Mouse (Mus musculus) midbrain, postnatal 0 days (tissue): ENCODE results near the gene Ccr9. TPM values are rescaled to one million over a fixed set of nuclear protein-coding genes. Genes with fewer than 3 reads are reported as not detected.

Experiments used
- ATAC-seq: fragments of 200-750 bp; cut with Nextera tagmentation; 2 replicates; pipeline ENCODE4 v1.8.0; 2017; ENCODE audit warnings: moderate number of reproducible peaks, mild to moderate bottlenecking, moderate TSS enrichment, moderate library complexity; ENCODE audit not compliant: low FRiP score
- DNase-seq: peaks from one replicate; pipeline ENCODE4 v3.0.0-alpha.2; 2015; ENCODE audit warnings: low spot score
- H3K27ac ChIP-seq: fragments of 300-500 bp; sonication (generic); 2 replicates; pipeline ENCODE4 v1.5.1; 2014; ENCODE audit warnings: low read depth, mild to moderate bottlenecking, low read length, mixed read lengths
- H3K27me3 ChIP-seq: fragments of 300-500 bp; sonication (generic); 2 replicates; pipeline ENCODE4 v1.6.1; 2014; ENCODE audit warnings: low read length, control low read depth, mixed read lengths; ENCODE audit not compliant: insufficient read depth
- H3K36me3 ChIP-seq: fragments of 300-500 bp; sonication (generic); 2 replicates; pipeline ENCODE4 v1.6.1; 2014; ENCODE audit warnings: low read length, control low read depth, mixed read lengths; ENCODE audit not compliant: insufficient read depth
- H3K4me1 ChIP-seq: fragments of 300-500 bp; sonication (generic); 2 replicates; pipeline ENCODE4 v1.6.1; 2014; ENCODE audit warnings: mild to moderate bottlenecking, control low read depth, antibody characterized with exemption, low read length, mixed read lengths; ENCODE audit not compliant: insufficient read depth
- H3K4me2 ChIP-seq: fragments of 300-500 bp; sonication (generic); 2 replicates; pipeline ENCODE4 v1.6.1; 2014; ENCODE audit warnings: low read depth, mild to moderate bottlenecking, low read length, mixed read lengths; ENCODE audit not compliant: poor library complexity, severe bottlenecking
- H3K4me3 ChIP-seq: fragments of 300-500 bp; sonication (generic); 2 replicates; pipeline ENCODE4 v1.5.1; 2014; ENCODE audit warnings: low read depth, mild to moderate bottlenecking, low read length, moderate library complexity
- H3K9ac ChIP-seq: fragments of 300-500 bp; sonication (generic); replicated peaks from 2 replicates; pipeline ENCODE4 v1.6.1; 2014; ENCODE audit warnings: mild to moderate bottlenecking, low read length, moderate library complexity, mixed read lengths; ENCODE audit not compliant: poor library complexity, severe bottlenecking
- H3K9me3 ChIP-seq: fragments of 300-500 bp; sonication (generic); 2 replicates; pipeline ENCODE4 v1.6.1; 2016; ENCODE audit warnings: low read length, control low read depth
- CTCF ChIP-seq: IDR thresholded peaks from 2 replicates; pipeline ENCODE4 v1.5.1; 2016; ENCODE audit warnings: antibody characterized with exemption, mild to moderate bottlenecking
- WGBS: fragments of 180-500 bp; shearing (Covaris S2); extraction: QIAGEN DNeasy Blood & Tissue Kit; methylation state at CpG from one replicate; pipeline ENCODE4 v1.1.7; 2014; 5-methylcytosine and 5-hydroxymethylcytosine counted together
- polyA plus RNA-seq: library from polyadenylated mRNA; unstranded; fragments of >200 nt; fragmentation: Nextera tagmentation; extraction: Ambion mirVana; gene quantifications from 2 replicates; pipeline ENCODE4 v1.2.1, GENCODE M21; 2015
- total RNA-seq: library from RNA; depleted of rRNA; stranded (reverse); fragments of >200 nt; gene quantifications from 2 replicates; pipeline ENCODE4 v1.2.3, GENCODE M21; 2014; rRNA removed

Gene Ccr9
- total RNA-seq (0.05 and 1.1 TPM in 2 replicates), polyA plus RNA-seq (0.28 and 0.48 TPM in 2 replicates)

- no peak for DNase-seq
- Histone ChIP-seq H3K27me3 (peaks cover 12% of the 10 kb centered on the region; the same call in 1 of the 2 replicates), H3K36me3 (no peaks in the 10 kb centered on the region), H3K9ac (peak within 1 kb of the TSS; percentile 54), H3K27ac (no peak within 1 kb of the TSS; the same call in 1 of the 2 replicates), H3K4me1 (no peaks in the 10 kb centered on the region), H3K9me3 (no peaks in the 10 kb centered on the region), H3K4me2 (peak within 1 kb of the TSS; percentile 84), H3K4me3 (peak within 1 kb of the TSS; percentile 49)
- ATAC-seq = peak; percentile 34; the same call in 1 of the 2 replicates
- no peak for TF ChIP-seq CTCF
- WGBS = under 1% methylated on average over 72 of the region's 73 CpGs
Observed at GRCm38 (mm10) chr9:123678327-123679105, at the start of gene Ccr9, which contains the start of gene Slc6a20a. Ccr9 (plus strand) TSS chr9:123678439. Slc6a20a (minus strand) TSS chr9:123678885.

GRCm38 (mm10) chr9:123631666-123632065, 46.6 kb upstream of the Ccr9 start:
- ATAC-seq (no peak), DNase-seq (no peak)
- Histone ChIP-seq H3K36me3 (no peaks in the 10 kb centered on the region), H3K4me2 (no peak overlapping the region), H3K4me1 (no peaks in the 10 kb centered on the region), H3K27me3 (no peaks in the 10 kb centered on the region), H3K4me3 (no peak overlapping the region), H3K9ac (no peak overlapping the region), H3K9me3 (no peaks in the 10 kb centered on the region), H3K27ac (no peak overlapping the region)
- 79% methylated on average over 3 of the region's 3 CpGs for WGBS
- TF ChIP-seq CTCF = no peak

GRCm38 (mm10) chr9:123632281-123632680, 46.0 kb upstream of the Ccr9 start, which contains the start of gene Slc6a20b:
Slc6a20b (minus strand) TSS chr9:123632565.
- no peak within 1 kb of the TSS for H3K4me3 ChIP-seq
- no peaks in the 10 kb centered on the region for H3K9me3 ChIP-seq
- H3K27me3 ChIP-seq = no peaks in the 10 kb centered on the region
- no peak within 1 kb of the TSS for H3K4me2 ChIP-seq
- no peak within 1 kb of the TSS for H3K9ac ChIP-seq
- DNase-seq (no peak), ATAC-seq (no peak)
- 87% methylated on average over 6 of the region's 6 CpGs for WGBS
- no peaks in the 10 kb centered on the region for H3K4me1 ChIP-seq
- TF ChIP-seq CTCF = no peak
- H3K36me3 ChIP-seq = no peaks in the 10 kb centered on the region
- H3K27ac ChIP-seq = no peak within 1 kb of the TSS

GRCm38 (mm10) chr9:123632993-123633392, 45.2 kb upstream of the Ccr9 start:
- DNase-seq = no peak

GRCm38 (mm10) chr9:123636771-123637170, 41.5 kb upstream of the Ccr9 start:
- no peak overlapping the region for H3K4me3 ChIP-seq
- H3K27ac ChIP-seq = no peak overlapping the region
- H3K9me3 ChIP-seq = no peaks in the 10 kb centered on the region
- 66% methylated on average over 5 of the region's 5 CpGs for WGBS
- ATAC-seq (no peak), DNase-seq (no peak)
- no peaks in the 10 kb centered on the region for H3K36me3 ChIP-seq
- no peak overlapping the region for H3K4me2 ChIP-seq
- H3K9ac ChIP-seq = no peak overlapping the region
- no peaks in the 10 kb centered on the region for H3K4me1 ChIP-seq
- H3K27me3 ChIP-seq = no peaks in the 10 kb centered on the region
- no peak for TF ChIP-seq CTCF

More at GRCm38 (mm10) chr9:123632993-123633392, 45.2 kb upstream of the Ccr9 start:
- H3K4me3 ChIP-seq = no peak overlapping the region
- no peak overlapping the region for H3K27ac ChIP-seq
- H3K9ac ChIP-seq = no peak overlapping the region
- no peaks in the 10 kb centered on the region for H3K4me1 ChIP-seq
- no peaks in the 10 kb centered on the region for H3K36me3 ChIP-seq
- H3K9me3 ChIP-seq = no peaks in the 10 kb centered on the region
- no peaks in the 10 kb centered on the region for H3K27me3 ChIP-seq
- no peak for ATAC-seq
- WGBS = 84% methylated on average over 3 of the region's 3 CpGs
- TF ChIP-seq CTCF = no peak
- no peak overlapping the region for H3K4me2 ChIP-seq

- ATAC-seq = no peak
Observed at GRCm38 (mm10) chr9:123638231-123638630, 40.0 kb upstream of the Ccr9 start.

More at GRCm38 (mm10) chr9:123638231-123638630, 40.0 kb upstream of the Ccr9 start:
- no peak overlapping the region for H3K4me3 ChIP-seq
- H3K4me2 ChIP-seq = no peak overlapping the region
- H3K4me1 ChIP-seq = no peaks in the 10 kb centered on the region
- H3K27ac ChIP-seq = no peak overlapping the region
- TF ChIP-seq CTCF = no peak
- no peaks in the 10 kb centered on the region for H3K27me3 ChIP-seq
- H3K9ac ChIP-seq = no peak overlapping the region
- H3K9me3 ChIP-seq = no peaks in the 10 kb centered on the region
- no peak for DNase-seq
- H3K36me3 ChIP-seq = no peaks in the 10 kb centered on the region
